Mouse (Mus musculus): Measurements from ENCODE around the gene Ift46. TPM values are rescaled to one million over a fixed set of nuclear protein-coding genes. Genes with fewer than 3 reads are reported as not detected.

The Ift46 gene
- 56.9 and 65.2 TPM in 2 replicates for polyA plus RNA-seq (2015; fragmentation: Nextera tagmentation; extraction: Ambion mirVana)

GRCm38 (mm10) chr9:44767101-44768028, at the start of gene Ift46, which contains the start of gene Arcn1:
TSS of gene Ift46 (plus strand) at chr9:44767908.
TSS of gene Arcn1 (minus strand) at chr9:44767845.
- Histone ChIP-seq H3K4me1 (ENCODE audit: control insufficient read depth, insufficient read depth, low read length) (peaks cover 18% of the 10 kb centered on the region), H3K36me3 (ENCODE audit: control insufficient read depth, insufficient read depth) (no peaks in the 10 kb centered on the region), H3K27ac (ENCODE audit: low read length) (peak within 1 kb of the TSS; percentile 99), H3K27me3 (ENCODE audit: control insufficient read depth, insufficient read depth, low read length) (no peaks in the 10 kb centered on the region), H3K9ac (ENCODE audit: low read length) (peak within 1 kb of the TSS; percentile 99), H3K4me2 (ENCODE audit: low read depth, low read length) (peak within 1 kb of the TSS; percentile 91), H3K4me3 (ENCODE audit: low read length) (peak within 1 kb of the TSS; percentile 100), H3K9me3 (replicated peaks; ENCODE audit: control insufficient read depth, low read length) (no peaks in the 10 kb centered on the region)
- WGBS: under 1% methylated on average over 79 of the region's 82 CpGs
- peak; percentile 88 for ATAC-seq (replicated peaks; ENCODE audit: extremely low read depth, insufficient read depth, low FRiP score)

GRCm38 (mm10) chr9:44718937-44719631, 48.6 kb upstream of the Ift46 start:
- no peak overlapping the region for H3K27ac ChIP-seq (ENCODE audit: low read length)
- H3K36me3 ChIP-seq (ENCODE audit: control insufficient read depth, insufficient read depth): peaks cover 13% of the 10 kb centered on the region
- no peak overlapping the region for H3K9ac ChIP-seq (ENCODE audit: low read length)
- ATAC-seq (replicated peaks; ENCODE audit: extremely low read depth, insufficient read depth, low FRiP score): no peak
- no peaks in the 10 kb centered on the region for H3K9me3 ChIP-seq (replicated peaks; ENCODE audit: control insufficient read depth, low read length)
- H3K4me1 ChIP-seq (ENCODE audit: control insufficient read depth, insufficient read depth, low read length): peaks cover 58% of the 10 kb centered on the region
- H3K4me3 ChIP-seq (ENCODE audit: low read length): no peak overlapping the region
- no peaks in the 10 kb centered on the region for H3K27me3 ChIP-seq (ENCODE audit: control insufficient read depth, insufficient read depth, low read length)
- 90% methylated on average over 12 of the region's 12 CpGs for WGBS
- no peak overlapping the region for H3K4me2 ChIP-seq (ENCODE audit: low read depth, low read length)

GRCm38 (mm10) chr9:44719632-44720357, 47.9 kb upstream of the Ift46 start:
- H3K9ac ChIP-seq (ENCODE audit: low read length): peak overlapping the region; percentile 80
- no peak for ATAC-seq (replicated peaks; ENCODE audit: extremely low read depth, insufficient read depth, low FRiP score)
- H3K27ac ChIP-seq (ENCODE audit: low read length): peak overlapping the region; percentile 79
- H3K4me2 ChIP-seq (ENCODE audit: low read depth, low read length): peak overlapping the region; percentile 82
- H3K4me3 ChIP-seq (ENCODE audit: low read length): peak overlapping the region; percentile 63
- H3K9me3 ChIP-seq (replicated peaks; ENCODE audit: control insufficient read depth, low read length): no peaks in the 10 kb centered on the region
- peaks cover 13% of the 10 kb centered on the region for H3K36me3 ChIP-seq (ENCODE audit: control insufficient read depth, insufficient read depth)
- peaks cover 65% of the 10 kb centered on the region for H3K4me1 ChIP-seq (ENCODE audit: control insufficient read depth, insufficient read depth, low read length)
- no peaks in the 10 kb centered on the region for H3K27me3 ChIP-seq (ENCODE audit: control insufficient read depth, insufficient read depth, low read length)
- 77% methylated on average over 8 of the region's 8 CpGs for WGBS

GRCm38 (mm10) chr9:44720358-44721153, 47.2 kb upstream of the Ift46 start:
- peak; percentile 23; the same call in 1 of the 2 replicates for ATAC-seq (replicated peaks; ENCODE audit: extremely low read depth, insufficient read depth, low FRiP score)
- Histone ChIP-seq H3K9me3 (replicated peaks; ENCODE audit: control insufficient read depth, low read length) (no peaks in the 10 kb centered on the region), H3K4me2 (ENCODE audit: low read depth, low read length) (peak overlapping the region; percentile 82), H3K4me1 (ENCODE audit: control insufficient read depth, insufficient read depth, low read length) (peaks cover 68% of the 10 kb centered on the region), H3K36me3 (ENCODE audit: control insufficient read depth, insufficient read depth) (peaks cover 6% of the 10 kb centered on the region), H3K27me3 (ENCODE audit: control insufficient read depth, insufficient read depth, low read length) (no peaks in the 10 kb centered on the region), H3K27ac (ENCODE audit: low read length) (peak overlapping the region; percentile 79), H3K4me3 (ENCODE audit: low read length) (peak overlapping the region; percentile 63), H3K9ac (ENCODE audit: low read length) (peak overlapping the region; percentile 80)
- 16% methylated on average over 9 of the region's 9 CpGs for WGBS

GRCm38 (mm10) chr9:44721154-44721876, 46.4 kb upstream of the Ift46 start:
- peak overlapping the region; percentile 79 for H3K27ac ChIP-seq (ENCODE audit: low read length)
- WGBS: under 1% methylated on average over 39 of the region's 40 CpGs
- peak overlapping the region; percentile 63 for H3K4me3 ChIP-seq (ENCODE audit: low read length)
- no peaks in the 10 kb centered on the region for H3K9me3 ChIP-seq (replicated peaks; ENCODE audit: control insufficient read depth, low read length)
- no peaks in the 10 kb centered on the region for H3K27me3 ChIP-seq (ENCODE audit: control insufficient read depth, insufficient read depth, low read length)
- ATAC-seq (replicated peaks; ENCODE audit: extremely low read depth, insufficient read depth, low FRiP score): peak; percentile 84
- H3K4me2 ChIP-seq (ENCODE audit: low read depth, low read length): peak overlapping the region; percentile 82
- H3K36me3 ChIP-seq (ENCODE audit: control insufficient read depth, insufficient read depth): no peaks in the 10 kb centered on the region
- peaks cover 74% of the 10 kb centered on the region for H3K4me1 ChIP-seq (ENCODE audit: control insufficient read depth, insufficient read depth, low read length)
- H3K9ac ChIP-seq (ENCODE audit: low read length): peak overlapping the region; percentile 80

DNA sequence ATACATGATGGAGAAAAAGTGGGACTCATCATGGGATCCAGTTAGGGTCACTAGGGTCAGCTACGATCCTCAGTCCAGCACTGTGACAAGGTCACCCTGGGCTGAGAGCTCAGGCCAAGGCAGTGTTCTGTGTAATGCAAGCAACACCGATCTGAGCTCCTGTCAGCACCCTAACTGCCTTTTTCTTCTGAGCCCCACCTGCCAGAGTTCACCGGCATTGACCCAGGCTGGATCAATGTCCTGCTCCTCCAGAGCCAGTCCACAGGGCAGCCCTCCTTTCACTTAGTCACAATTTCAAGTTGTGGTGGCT, 45.9 kb upstream of the Ift46 start:
- H3K27me3 ChIP-seq (ENCODE audit: control insufficient read depth, insufficient read depth, low read length): no peaks in the 10 kb centered on the region
- WGBS: 51% methylated on average over 3 of the region's 3 CpGs
- peak overlapping the region; percentile 63 for H3K4me3 ChIP-seq (ENCODE audit: low read length)
- H3K9me3 ChIP-seq (replicated peaks; ENCODE audit: control insufficient read depth, low read length): no peaks in the 10 kb centered on the region
- H3K36me3 ChIP-seq (ENCODE audit: control insufficient read depth, insufficient read depth): no peaks in the 10 kb centered on the region
- peak overlapping the region; percentile 82 for H3K4me2 ChIP-seq (ENCODE audit: low read depth, low read length)
- peaks cover 79% of the 10 kb centered on the region for H3K4me1 ChIP-seq (ENCODE audit: control insufficient read depth, insufficient read depth, low read length)
- peak overlapping the region; percentile 45; the same call in 1 of the 2 replicates for H3K9ac ChIP-seq (ENCODE audit: low read length)
- H3K27ac ChIP-seq (ENCODE audit: low read length): peak overlapping the region; percentile 69
- ATAC-seq (replicated peaks; ENCODE audit: extremely low read depth, insufficient read depth, low FRiP score): 0 out of 2 replicates have a peak, but pooled peaks have one; percentile 2

- H3K9me3 ChIP-seq (replicated peaks; ENCODE audit: control insufficient read depth, low read length): no peaks in the 10 kb centered on the region
- ATAC-seq (replicated peaks; ENCODE audit: extremely low read depth, insufficient read depth, low FRiP score): no peak
- H3K27me3 ChIP-seq (ENCODE audit: control insufficient read depth, insufficient read depth, low read length): no peaks in the 10 kb centered on the region
- H3K9ac ChIP-seq (ENCODE audit: low read length): no peak overlapping the region
- H3K36me3 ChIP-seq (ENCODE audit: control insufficient read depth, insufficient read depth): no peaks in the 10 kb centered on the region
- no peak overlapping the region for H3K4me3 ChIP-seq (ENCODE audit: low read length)
- H3K4me2 ChIP-seq (ENCODE audit: low read depth, low read length): no peak overlapping the region
- H3K27ac ChIP-seq (ENCODE audit: low read length): peak overlapping the region; percentile 69
- WGBS: 66% methylated on average over 7 of the region's 7 CpGs
- H3K4me1 ChIP-seq (ENCODE audit: control insufficient read depth, insufficient read depth, low read length): peaks cover 73% of the 10 kb centered on the region
Measured at GRCm38 (mm10) chr9:44722575-44722974, 45.1 kb upstream of the Ift46 start.

- Histone ChIP-seq H3K9me3 (replicated peaks; ENCODE audit: control insufficient read depth, low read length) (no peaks in the 10 kb centered on the region), H3K4me3 (ENCODE audit: low read length) (no peak overlapping the region), H3K36me3 (ENCODE audit: control insufficient read depth, insufficient read depth) (no peaks in the 10 kb centered on the region), H3K9ac (ENCODE audit: low read length) (no peak overlapping the region), H3K4me1 (ENCODE audit: control insufficient read depth, insufficient read depth, low read length) (peaks cover 71% of the 10 kb centered on the region), H3K27me3 (ENCODE audit: control insufficient read depth, insufficient read depth, low read length) (no peaks in the 10 kb centered on the region), H3K4me2 (ENCODE audit: low read depth, low read length) (no peak overlapping the region), H3K27ac (ENCODE audit: low read length) (peak overlapping the region; percentile 69)
- no peak for ATAC-seq (replicated peaks; ENCODE audit: extremely low read depth, insufficient read depth, low FRiP score)
- WGBS: 38% methylated on average over 7 of the region's 7 CpGs
Measured at GRCm38 (mm10) chr9:44723008-44723407, 44.7 kb upstream of the Ift46 start.
